Mouse (Mus musculus) liver, embryonic 13.5 days (tissue): ENCODE measurements around the gene Il16. TPM values are rescaled to one million over a fixed set of nuclear protein-coding genes. Genes with fewer than 3 reads are reported as not detected.

ENCODE experiments used
- ATAC-seq: fragments of 200-750 bp; cut with Nextera tagmentation; 2 replicates; pipeline ENCODE4 v1.8.0; 2017; ENCODE audit warnings: low read depth, mild to moderate bottlenecking, moderate number of reproducible peaks, moderate library complexity
- DNase-seq: peaks from one replicate; pipeline ENCODE4 v3.0.0; 2022
- H3K27ac ChIP-seq: fragments of 300-500 bp; sonication (generic); 2 replicates; pipeline ENCODE4 v1.5.1; 2015; ENCODE audit warnings: moderate library complexity, mild to moderate bottlenecking, inconsistent platforms
- H3K27me3 ChIP-seq: fragments of 300-500 bp; sonication (generic); 2 replicates; pipeline ENCODE4 v1.6.1; 2015; ENCODE audit warnings: mild to moderate bottlenecking, inconsistent platforms
- H3K36me3 ChIP-seq: fragments of 300-500 bp; sonication (generic); 2 replicates; pipeline ENCODE4 v1.6.1; 2015; ENCODE audit warnings: mild to moderate bottlenecking, inconsistent platforms
- H3K4me1 ChIP-seq: fragments of 300-500 bp; sonication (generic); replicated peaks from 2 replicates; pipeline ENCODE4 v1.6.1; 2015; ENCODE audit warnings: inconsistent platforms
- H3K4me2 ChIP-seq: fragments of 300-500 bp; sonication (generic); 2 replicates; pipeline ENCODE4 v1.6.1; 2015; ENCODE audit warnings: inconsistent platforms, mild to moderate bottlenecking, moderate library complexity
- H3K4me3 ChIP-seq: fragments of 300-500 bp; sonication (generic); replicated peaks from 2 replicates; pipeline ENCODE4 v1.5.1; 2015; ENCODE audit warnings: mild to moderate bottlenecking, inconsistent platforms
- H3K9ac ChIP-seq: fragments of 300-500 bp; sonication (generic); 2 replicates; pipeline ENCODE4 v1.6.1; 2015; ENCODE audit warnings: mild to moderate bottlenecking, inconsistent platforms
- H3K9me3 ChIP-seq: fragments of 300-500 bp; sonication (generic); replicated peaks from 2 replicates; pipeline ENCODE4 v1.6.1; 2016; ENCODE audit warnings: inconsistent platforms
- WGBS: fragments of 180-500 bp; shearing (Covaris S2); methylation state at CpG from one replicate; pipeline ENCODE4 v1.1.7; 2015; ENCODE audit not compliant: insufficient replicate concordance; 5-methylcytosine and 5-hydroxymethylcytosine counted together
- polyA plus RNA-seq: library from polyadenylated mRNA; unstranded; fragments of >200 nt; fragmentation: Nextera tagmentation; extraction: Ambion mirVana; gene quantifications from 2 replicates; pipeline ENCODE4 v1.2.1, GENCODE M21; 2015

Il16 gene
- polyA plus RNA-seq, 1 experiment from 2014 or later: 3.7 TPM

DNA sequence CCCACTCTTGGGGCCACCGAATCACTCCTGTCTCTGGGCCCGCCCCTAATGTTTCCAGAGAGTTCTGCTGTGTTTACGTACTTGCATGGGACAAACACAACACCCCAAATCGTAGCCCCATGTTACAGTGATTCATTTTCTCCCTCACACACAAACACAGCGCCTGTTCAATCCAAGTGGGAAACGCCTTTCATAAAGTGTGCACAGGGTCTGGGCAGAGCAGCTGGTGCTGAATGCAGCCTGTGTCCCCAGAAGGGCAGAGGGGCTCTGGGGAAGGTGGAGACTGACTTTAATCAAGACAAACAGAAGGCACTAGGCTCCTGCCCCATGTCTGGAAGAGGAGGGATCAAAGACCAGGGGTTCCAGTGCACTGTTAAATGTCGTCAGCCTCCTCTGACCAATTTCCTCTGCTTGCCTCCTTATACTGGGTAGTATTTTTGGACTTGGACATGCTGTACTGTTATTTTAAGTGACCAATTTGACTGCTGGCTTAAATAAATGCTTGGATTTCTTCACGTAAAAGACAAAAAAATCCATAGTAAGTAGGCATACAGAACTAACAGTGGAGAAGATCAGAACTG lies 671 bp upstream of the Il16 start:
- no peak for DNase-seq
- no peak overlapping the region for H3K4me2 ChIP-seq
- H3K9me3 ChIP-seq: no peaks in the 10 kb centered on the region
- H3K27me3 ChIP-seq: no peaks in the 10 kb centered on the region
- no peaks in the 10 kb centered on the region for H3K36me3 ChIP-seq
- H3K4me3 ChIP-seq: no peak overlapping the region
- ATAC-seq: no peak
- no peak overlapping the region for H3K27ac ChIP-seq
- no peak overlapping the region for H3K9ac ChIP-seq
- H3K4me1 ChIP-seq: no peaks in the 10 kb centered on the region
- WGBS: 58% methylated on average over 8 of the region's 8 CpGs

DNA sequence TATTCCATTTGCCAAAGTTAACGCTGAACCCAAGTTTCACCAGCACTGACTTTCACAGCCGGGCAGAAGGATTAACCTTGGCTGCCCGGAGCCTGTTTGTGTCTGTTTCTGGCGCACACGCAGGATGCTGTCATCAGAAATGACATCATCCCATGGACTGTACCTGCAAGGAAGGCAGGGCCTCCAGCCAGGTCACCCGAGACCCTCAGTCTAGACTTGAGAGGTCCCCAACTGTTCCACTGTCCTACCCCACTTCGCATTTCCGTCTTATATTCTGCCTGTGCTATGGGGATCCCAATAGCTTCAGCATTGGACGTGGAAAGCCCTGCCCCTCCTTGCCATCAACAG lies 487 bp downstream of the Il16 start:
- H3K27me3 ChIP-seq: no peaks in the 10 kb centered on the region
- H3K9ac ChIP-seq: no peak overlapping the region
- DNase-seq (no peak), ATAC-seq (no peak)
- H3K27ac ChIP-seq: no peak overlapping the region
- H3K4me1 ChIP-seq: no peaks in the 10 kb centered on the region
- WGBS: 60% methylated on average over 9 of the region's 9 CpGs
- no peaks in the 10 kb centered on the region for H3K9me3 ChIP-seq
- no peak overlapping the region for H3K4me3 ChIP-seq
- H3K4me2 ChIP-seq: no peak overlapping the region
- H3K36me3 ChIP-seq: no peaks in the 10 kb centered on the region

DNA sequence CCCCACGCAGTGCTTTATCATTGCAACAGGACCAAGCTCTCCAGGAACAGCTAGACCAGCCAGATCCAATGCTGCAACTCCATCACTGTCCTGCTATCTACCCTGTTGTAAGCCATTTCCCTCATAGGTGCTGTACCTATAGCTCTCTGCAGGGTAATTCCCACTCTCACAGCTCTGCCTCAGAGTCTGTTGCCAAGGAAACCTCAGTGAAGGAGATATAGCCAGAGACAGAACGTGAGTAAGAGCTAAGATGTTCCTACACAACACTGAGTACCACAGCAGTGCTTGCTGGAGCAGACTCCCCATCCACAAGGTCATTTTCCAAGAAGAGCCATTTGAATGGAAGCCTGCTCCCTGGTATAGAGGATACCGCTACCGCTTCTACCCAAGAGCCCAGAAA lies 1.3 kb downstream of the Il16 start:
- Histone ChIP-seq H3K36me3 (no peaks in the 10 kb centered on the region), H3K4me1 (no peaks in the 10 kb centered on the region), H3K27ac (no peak overlapping the region), H3K4me2 (no peak overlapping the region), H3K9me3 (no peaks in the 10 kb centered on the region), H3K27me3 (no peaks in the 10 kb centered on the region), H3K9ac (no peak overlapping the region), H3K4me3 (no peak overlapping the region)
- DNase-seq (no peak), ATAC-seq (no peak)
- WGBS: 70% methylated on average over 4 of the region's 4 CpGs

DNA sequence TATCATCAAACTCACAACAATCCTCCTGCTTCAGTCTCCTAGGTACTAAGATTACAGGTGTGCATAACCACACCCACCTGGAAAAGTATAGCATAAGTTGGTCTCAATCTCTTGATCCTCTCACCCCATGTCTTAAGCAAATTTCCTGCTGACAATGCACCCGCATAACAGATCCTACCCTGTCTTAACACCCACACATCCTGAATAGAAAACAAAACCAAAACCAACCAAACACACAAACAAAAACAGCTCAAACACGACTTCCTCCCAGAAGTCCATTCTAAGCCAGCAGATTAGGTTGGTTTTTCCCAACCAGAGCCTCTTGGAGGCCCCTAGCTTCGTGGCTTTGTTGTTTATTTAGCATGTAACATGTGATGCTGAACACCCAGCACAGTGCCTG lies 2.8 kb downstream of the Il16 start:
- Histone ChIP-seq H3K36me3 (no peaks in the 10 kb centered on the region), H3K27me3 (no peaks in the 10 kb centered on the region), H3K4me1 (no peaks in the 10 kb centered on the region), H3K4me3 (no peak overlapping the region), H3K27ac (no peak overlapping the region), H3K9me3 (no peaks in the 10 kb centered on the region), H3K9ac (no peak overlapping the region), H3K4me2 (no peak overlapping the region)
- 27% methylated on average over 3 of the region's 3 CpGs for WGBS
- DNase-seq: no peak
- no peak for ATAC-seq

DNA sequence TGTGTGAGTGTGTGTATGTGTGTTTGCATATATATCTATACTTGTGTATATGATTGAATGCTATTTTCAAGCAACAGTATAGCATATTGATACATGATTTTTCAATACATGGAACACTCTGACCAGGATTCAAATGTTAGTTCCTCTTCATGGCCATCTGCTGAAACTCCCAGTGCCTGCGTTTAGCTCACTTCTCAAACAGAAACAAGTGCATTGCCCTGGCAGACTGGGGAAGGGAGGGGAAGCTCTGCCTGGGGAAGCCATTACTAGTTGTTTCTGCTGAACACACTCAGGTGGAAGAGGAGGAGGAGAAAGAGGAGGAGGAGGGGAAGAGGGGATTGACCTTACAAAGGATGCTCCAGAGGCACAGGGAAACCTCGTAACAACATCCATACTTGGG lies 3.5 kb downstream of the Il16 start:
- H3K36me3 ChIP-seq: no peaks in the 10 kb centered on the region
- H3K4me2 ChIP-seq: no peak overlapping the region
- no peaks in the 10 kb centered on the region for H3K4me1 ChIP-seq
- H3K9ac ChIP-seq: no peak overlapping the region
- ATAC-seq (no peak), DNase-seq (no peak)
- no peak overlapping the region for H3K27ac ChIP-seq
- no peak overlapping the region for H3K4me3 ChIP-seq
- no peaks in the 10 kb centered on the region for H3K9me3 ChIP-seq
- 45% methylated on average over 2 of the region's 2 CpGs for WGBS
- no peaks in the 10 kb centered on the region for H3K27me3 ChIP-seq

DNA sequence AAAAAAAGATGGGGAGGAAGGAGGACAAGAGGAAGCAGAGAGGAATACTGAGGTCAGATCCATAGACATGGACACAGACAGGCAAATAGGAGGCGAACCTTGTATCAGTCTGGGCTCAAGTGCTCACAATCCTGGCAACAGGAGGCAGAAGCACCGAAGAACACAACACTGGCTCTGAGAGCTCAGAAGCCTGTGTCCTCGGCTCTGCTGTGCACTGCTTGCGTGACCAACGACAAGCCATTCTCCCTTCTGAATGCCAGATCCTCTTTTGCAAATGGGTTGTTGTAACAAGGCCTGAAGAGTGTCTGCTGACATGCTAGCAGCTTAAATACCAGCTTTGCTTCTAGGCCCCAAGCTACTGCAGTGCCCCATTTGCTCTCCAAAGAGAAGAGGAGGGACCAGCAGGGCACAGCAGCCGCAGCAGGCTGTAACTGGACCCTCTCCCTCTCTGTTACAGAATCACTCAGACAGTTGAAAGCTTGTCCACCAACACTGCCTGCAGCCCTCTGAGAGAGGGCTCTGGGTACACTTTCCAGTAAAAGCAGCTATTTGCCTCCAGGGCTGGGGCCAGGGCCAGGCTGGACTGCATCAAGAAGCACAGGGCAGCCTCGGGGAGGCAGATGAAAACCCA lies 5.7 kb downstream of the Il16 start:
- Histone ChIP-seq H3K36me3 (no peaks in the 10 kb centered on the region), H3K9me3 (no peaks in the 10 kb centered on the region), H3K4me2 (no peak overlapping the region), H3K4me3 (no peak overlapping the region), H3K4me1 (no peaks in the 10 kb centered on the region), H3K27ac (no peak overlapping the region), H3K27me3 (no peaks in the 10 kb centered on the region), H3K9ac (no peak overlapping the region)
- ATAC-seq (no peak), DNase-seq (no peak)
- WGBS: 55% methylated on average over 7 of the region's 7 CpGs

DNA sequence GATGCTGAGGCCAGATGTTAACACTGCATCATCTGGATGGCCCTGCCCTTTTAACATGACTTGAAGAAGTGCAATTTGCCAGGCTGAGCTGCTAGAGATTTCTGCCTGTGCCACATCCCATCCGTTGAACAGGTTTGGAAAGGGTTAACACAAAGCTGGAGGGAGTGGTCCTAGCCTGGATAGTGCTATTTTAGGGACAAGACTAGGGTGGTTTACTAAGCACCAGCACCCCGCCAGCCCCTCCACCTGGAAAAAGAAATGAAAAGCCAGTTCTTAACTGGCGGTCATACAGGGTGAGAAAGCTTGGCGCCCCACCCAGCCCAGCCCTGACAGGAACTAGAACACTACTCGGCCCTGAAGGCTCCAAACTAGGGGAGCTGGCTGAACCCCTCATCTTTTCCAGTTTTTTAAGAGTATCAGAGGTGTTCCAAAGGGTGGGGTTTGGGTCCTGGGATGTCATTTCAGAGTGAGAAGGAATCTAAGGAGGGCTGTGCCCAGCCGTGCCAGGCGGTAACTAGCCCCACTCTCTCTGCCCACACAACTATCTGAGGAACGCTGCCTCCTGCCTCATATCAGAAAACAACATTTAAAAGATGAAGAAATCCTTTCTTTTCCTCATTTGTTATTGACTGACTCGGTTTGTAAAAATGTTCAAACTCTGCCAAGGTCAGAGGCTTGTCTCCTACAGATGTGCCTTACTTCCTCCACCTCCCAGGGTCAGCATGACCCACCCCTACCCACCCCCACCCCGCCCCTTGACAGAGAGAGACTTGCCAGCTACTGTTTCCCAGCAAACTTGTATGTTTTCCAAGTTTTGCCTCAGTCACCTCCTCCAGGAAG lies 6.7 kb downstream of the Il16 start:
- no peak for ATAC-seq
- H3K4me3 ChIP-seq: no peak overlapping the region
- H3K27ac ChIP-seq: no peak overlapping the region
- 55% methylated on average over 10 of the region's 10 CpGs for WGBS
- no peaks in the 10 kb centered on the region for H3K9me3 ChIP-seq
- H3K36me3 ChIP-seq: no peaks in the 10 kb centered on the region
- H3K27me3 ChIP-seq: no peaks in the 10 kb centered on the region
- no peak overlapping the region for H3K4me2 ChIP-seq
- H3K9ac ChIP-seq: no peak overlapping the region
- DNase-seq: no peak
- no peaks in the 10 kb centered on the region for H3K4me1 ChIP-seq

DNA sequence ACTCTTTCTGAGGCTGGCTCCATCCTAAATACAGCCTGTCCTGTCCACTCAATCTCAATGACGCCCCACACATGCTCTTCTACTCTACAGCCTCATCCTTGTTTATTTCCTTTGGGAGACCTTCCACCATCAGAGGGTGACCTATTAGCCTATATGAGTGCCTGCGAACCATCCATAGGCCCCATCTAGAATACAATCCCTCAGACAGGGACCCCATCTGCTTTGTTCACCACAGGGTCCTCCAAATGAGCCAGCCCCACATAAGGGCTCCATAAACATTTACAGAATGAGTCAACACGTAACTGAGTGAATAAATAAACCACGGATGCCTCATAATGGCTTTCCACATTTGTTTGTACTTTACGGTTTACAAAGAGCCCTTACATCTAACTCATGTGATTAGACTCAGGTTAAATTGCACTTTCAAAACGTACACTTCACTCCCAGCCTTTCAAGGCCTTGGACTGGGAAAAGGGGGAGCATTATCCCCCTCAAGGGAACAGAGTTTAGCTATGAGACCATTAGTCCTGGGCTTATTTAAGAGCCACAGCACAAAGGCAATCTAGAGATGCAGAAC lies 7.5 kb downstream of the Il16 start:
- H3K9me3 ChIP-seq: no peaks in the 10 kb centered on the region
- no peak for DNase-seq
- H3K9ac ChIP-seq: no peak overlapping the region
- no peak overlapping the region for H3K4me2 ChIP-seq
- no peak overlapping the region for H3K4me3 ChIP-seq
- no peak overlapping the region for H3K27ac ChIP-seq
- no peaks in the 10 kb centered on the region for H3K4me1 ChIP-seq
- H3K36me3 ChIP-seq: no peaks in the 10 kb centered on the region
- H3K27me3 ChIP-seq: no peaks in the 10 kb centered on the region
- 50% methylated on average over 6 of the region's 6 CpGs for whole genome bisulfite sequencing
- ATAC-seq: no peak

DNA sequence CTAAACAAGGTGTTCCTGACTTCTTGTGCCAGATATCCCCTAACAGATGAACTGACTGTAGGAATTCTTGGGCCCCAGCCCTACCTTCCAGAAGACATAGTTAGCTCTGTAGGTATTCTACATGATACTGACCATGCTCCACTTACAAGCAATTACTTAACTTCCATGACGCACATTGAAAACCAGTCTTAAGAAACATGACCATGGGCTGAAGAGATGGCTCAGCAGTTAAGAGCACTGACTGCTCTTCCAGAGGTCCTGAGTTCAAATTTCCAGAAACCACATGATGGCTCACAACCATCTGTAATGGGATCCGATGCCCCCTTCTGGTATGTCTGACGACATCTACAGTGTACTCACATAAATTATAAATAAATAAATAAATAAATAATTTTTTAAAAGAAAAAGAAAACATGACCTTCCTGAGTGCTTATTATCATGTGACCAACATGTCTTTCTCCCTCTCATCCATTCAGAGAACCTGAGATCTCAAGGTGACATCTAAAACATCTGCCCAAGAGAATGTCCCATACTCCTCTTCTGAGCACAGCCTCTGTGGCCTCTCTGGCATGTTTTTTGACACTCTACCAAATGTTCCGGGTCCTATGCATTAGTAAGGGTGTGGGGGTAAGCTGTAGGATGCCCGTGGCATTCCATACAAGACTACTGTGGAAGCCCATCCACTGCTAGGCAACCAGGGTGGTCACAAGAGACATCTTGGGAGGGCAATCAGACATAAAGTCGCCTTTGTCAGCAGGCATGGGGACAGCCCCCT lies 9.0 kb downstream of the Il16 start:
- DNase-seq (no peak), ATAC-seq (no peak)
- H3K27ac ChIP-seq: no peak overlapping the region
- no peak overlapping the region for H3K4me2 ChIP-seq
- H3K27me3 ChIP-seq: no peaks in the 10 kb centered on the region
- H3K4me3 ChIP-seq: no peak overlapping the region
- no peaks in the 10 kb centered on the region for H3K4me1 ChIP-seq
- H3K9ac ChIP-seq: no peak overlapping the region
- no peaks in the 10 kb centered on the region for H3K9me3 ChIP-seq
- H3K36me3 ChIP-seq: no peaks in the 10 kb centered on the region
- 59% methylated on average over 6 of the region's 6 CpGs for WGBS

DNA sequence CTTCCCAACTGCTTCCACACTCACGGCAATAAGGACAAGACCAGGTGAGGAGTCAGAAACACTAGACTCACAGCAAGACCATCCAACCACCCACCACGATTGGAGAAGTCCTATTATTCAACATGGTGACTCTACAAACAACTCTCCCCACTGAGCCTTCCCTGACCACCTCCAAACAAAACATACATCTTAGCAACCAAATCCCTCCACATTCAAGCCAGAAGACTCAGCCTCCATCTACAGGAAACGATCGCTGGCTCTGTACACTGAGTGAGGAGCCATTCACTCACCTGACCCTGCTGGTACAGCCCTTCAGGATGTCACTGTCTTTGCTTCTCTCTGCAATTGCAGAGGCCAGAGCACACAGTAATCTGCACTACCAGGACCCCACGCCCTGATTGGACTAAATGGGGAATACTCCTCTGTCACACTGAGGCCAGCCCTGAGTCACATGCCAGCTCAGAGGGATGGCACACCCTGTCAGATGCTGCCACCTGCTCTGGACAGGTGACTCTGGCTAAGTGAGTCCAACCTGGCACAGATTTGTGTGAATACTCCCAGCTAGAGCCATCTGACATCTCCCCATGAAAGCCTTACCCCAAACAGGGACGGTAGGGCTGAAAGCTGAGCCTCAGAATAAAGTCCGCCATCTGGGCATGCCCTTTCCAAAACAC lies 10.3 kb downstream of the Il16 start:
- ATAC-seq (no peak), DNase-seq (no peak)
- H3K27ac ChIP-seq: no peak overlapping the region
- H3K9ac ChIP-seq: no peak overlapping the region
- 66% methylated on average over 7 of the region's 7 CpGs for WGBS
- no peaks in the 10 kb centered on the region for H3K4me1 ChIP-seq
- H3K4me3 ChIP-seq: no peak overlapping the region
- no peak overlapping the region for H3K4me2 ChIP-seq
- H3K9me3 ChIP-seq: no peaks in the 10 kb centered on the region
- H3K27me3 ChIP-seq: no peaks in the 10 kb centered on the region
- no peaks in the 10 kb centered on the region for H3K36me3 ChIP-seq

DNA sequence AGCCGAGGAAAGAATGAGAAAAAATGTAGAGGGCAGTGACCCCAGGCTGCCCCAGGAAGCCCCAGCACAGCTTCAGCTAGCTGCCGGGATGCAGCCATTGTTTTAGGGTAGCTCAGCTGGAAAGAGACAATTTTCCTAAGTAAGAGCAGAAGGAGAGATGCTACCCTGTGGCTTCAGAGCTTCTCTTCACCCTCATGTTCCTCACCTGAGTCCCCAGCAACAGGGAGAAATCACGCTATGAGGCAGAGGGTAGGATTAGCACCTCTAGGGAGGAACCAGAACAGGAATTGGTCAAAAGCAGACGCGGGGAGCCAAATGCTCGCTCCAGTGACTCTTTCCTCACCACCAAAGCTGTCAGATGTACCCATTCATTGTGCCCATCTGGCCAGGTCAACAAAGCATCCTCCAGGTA lies 10.8 kb downstream of the Il16 start:
- H3K27ac ChIP-seq: no peak overlapping the region
- H3K27me3 ChIP-seq: no peaks in the 10 kb centered on the region
- H3K4me1 ChIP-seq: no peaks in the 10 kb centered on the region
- DNase-seq (no peak), ATAC-seq (no peak)
- WGBS: 61% methylated on average over 6 of the region's 6 CpGs
- H3K36me3 ChIP-seq: no peaks in the 10 kb centered on the region
- H3K9me3 ChIP-seq: no peaks in the 10 kb centered on the region
- no peak overlapping the region for H3K4me2 ChIP-seq
- no peak overlapping the region for H3K9ac ChIP-seq
- H3K4me3 ChIP-seq: no peak overlapping the region
